9 mouse cellular contexts compared by ENCODE assay signal in the genomic region with DNA sequence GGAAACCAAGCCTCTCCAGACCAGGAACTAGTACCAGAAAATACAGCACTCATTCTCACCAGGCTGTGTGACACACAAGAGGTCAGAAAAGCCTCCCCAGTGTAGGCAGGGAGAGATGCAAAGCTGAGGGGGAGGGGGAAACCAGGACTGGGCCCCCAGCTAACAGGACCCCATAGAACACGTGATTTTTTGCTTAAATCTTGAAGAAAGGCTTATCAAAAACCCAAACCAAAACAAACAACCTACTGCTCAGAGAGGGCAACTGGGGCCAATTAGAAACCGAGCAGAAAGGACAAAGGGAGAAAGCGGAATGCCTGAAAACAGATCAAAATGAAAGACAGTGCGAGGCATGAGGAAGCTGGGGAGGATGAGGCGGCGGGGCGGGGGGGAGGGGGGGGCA. TPM values are rescaled to one million over a fixed set of nuclear protein-coding genes. Genes with fewer than 3 reads are reported as not detected.
DNase-seq lines count a peak whose midpoint lies in the region; ATAC-seq and TF ChIP-seq lines count a peak whose summit lies in the region.
"Had no signal": no experiment of that assay in that cellular context is flagged by ENCODE, and none has a peak within 500 bp of the region (broad histone marks: within the 10 kb centered on the region; RNA-seq: fewer than 3 reads in every experiment).

No protein-coding gene starts in this region.

- no peaks in the 10 kb centered on the region for H3K27me3 ChIP-seq in kidney, adult 2 months (replicated peaks; ENCODE audit: control insufficient read depth, insufficient read depth, low read length)
- no peaks in the 10 kb centered on the region for H3K27me3 ChIP-seq in hindbrain, embryonic 13.5 days
- H3K27me3 ChIP-seq in midbrain, embryonic 14.5 days (ENCODE audit: control insufficient read depth, insufficient read depth, low read length) = no peaks in the 10 kb centered on the region

- H3K36me3 ChIP-seq in kidney, adult 2 months (ENCODE audit: control insufficient read depth, insufficient read depth, low read length) = peaks cover 7% of the 10 kb centered on the region
- H3K36me3 ChIP-seq in hindbrain, embryonic 13.5 days = peaks cover 65% of the 10 kb centered on the region
- H3K36me3 ChIP-seq in midbrain, embryonic 14.5 days (ENCODE audit: control insufficient read depth, insufficient read depth, low read length) = peaks cover 56% of the 10 kb centered on the region

- H3K4me2 ChIP-seq in hindbrain, embryonic 13.5 days = peak overlapping the region; percentile 97
- H3K4me2 ChIP-seq in midbrain, embryonic 14.5 days (ENCODE audit: low read length) = peak overlapping the region; percentile 96

- no peak overlapping the region for H3K27ac ChIP-seq in kidney, adult 2 months (ENCODE audit: insufficient read depth, low read depth, low read length)
- H3K27ac ChIP-seq in bone marrow macrophage, adult 2 months (ENCODE audit: insufficient read depth, low read depth, low read length) = peak overlapping the region; percentile 64
- peak overlapping the region; percentile 91 for H3K27ac ChIP-seq in hindbrain, embryonic 13.5 days
- peak overlapping the region; percentile 81 for H3K27ac ChIP-seq in midbrain, embryonic 14.5 days (replicated peaks; ENCODE audit: low read depth, low read length)

- H3K9ac ChIP-seq in hindbrain, embryonic 13.5 days = peak overlapping the region; percentile 90
- peak overlapping the region; percentile 80 for H3K9ac ChIP-seq in midbrain, embryonic 14.5 days (replicated peaks; ENCODE audit: low read length)

- WGBS in kidney, adult 2 months = 4% methylated on average over 7 of the region's 7 CpGs
- 0% methylated on average over 7 of the region's 7 CpGs for WGBS in hindbrain, embryonic 13.5 days
- 0% methylated on average over 7 of the region's 7 CpGs for WGBS in midbrain, embryonic 14.5 days

- no peak for TF ChIP-seq CTCF in kidney, adult 2 months (conservative IDR thresholded peaks at IDR 0.05; ENCODE audit: insufficient read depth, insufficient read length, low read depth, low read length)
- TF ChIP-seq CTCF in bone marrow macrophage, adult 2 months (IDR thresholded peaks at IDR 0.05; ENCODE audit: low read depth, low read length) = no peak

- H3K9me3 ChIP-seq in hindbrain, embryonic 13.5 days = no peaks in the 10 kb centered on the region
- no peaks in the 10 kb centered on the region for H3K9me3 ChIP-seq in midbrain, embryonic 14.5 days (ENCODE audit: control insufficient read depth, low read length)

- no peak for TF ChIP-seq POLR2A in kidney, adult 2 months (IDR thresholded peaks at IDR 0.05; ENCODE audit: low read depth, low read length)
- TF ChIP-seq POLR2A in bone marrow macrophage, adult 2 months (IDR thresholded peaks at IDR 0.05; ENCODE audit: borderline replicate concordance, low read depth, low read length) = no peak

- peak overlapping the region; percentile 83; the same call in 1 of the 2 replicates for H3K4me3 ChIP-seq in kidney, adult 2 months (ENCODE audit: insufficient read depth, low read depth, low read length)
- H3K4me3 ChIP-seq in bone marrow macrophage, adult 2 months (ENCODE audit: insufficient read depth, low read length) = peak overlapping the region; percentile 90
- peak overlapping the region; percentile 72 for H3K4me3 ChIP-seq in hindbrain, embryonic 13.5 days
- H3K4me3 ChIP-seq in midbrain, embryonic 14.5 days (replicated peaks; ENCODE audit: low read depth, low read length) = peak overlapping the region; percentile 55

- no peak for ATAC-seq in hindbrain, embryonic 13.5 days (ENCODE audit: low FRiP score)
- no peak for ATAC-seq in midbrain, embryonic 14.5 days (ENCODE audit: low FRiP score, low TSS enrichment)

- H3K4me1 ChIP-seq in kidney, adult 2 months (ENCODE audit: control insufficient read depth, insufficient read depth, low read length) = peaks cover 13% of the 10 kb centered on the region
- H3K4me1 ChIP-seq in bone marrow macrophage, adult 2 months (ENCODE audit: control insufficient read depth, insufficient read depth, low read length) = peaks cover 15% of the 10 kb centered on the region
- H3K4me1 ChIP-seq in hindbrain, embryonic 13.5 days (replicated peaks) = peaks cover 55% of the 10 kb centered on the region
- peaks cover 42% of the 10 kb centered on the region for H3K4me1 ChIP-seq in midbrain, embryonic 14.5 days (ENCODE audit: control insufficient read depth, insufficient read depth, low read length)

- no peak for DNase-seq in kidney, adult 2 months
- DNase-seq in kidney, postnatal 14 days = no peak
- peak; percentile 47 for DNase-seq in midbrain, embryonic 14.5 days
- DNase-seq in urinary bladder, adult 18-20 months (ENCODE audit: low spot score in 2 of 2) = no peak
- no peak for DNase-seq in gastrocnemius, adult 18-20 months (ENCODE audit: low spot score)
- no peak for DNase-seq in Muller cell, postnatal 12 days (ENCODE audit: inconsistent ontology term)

RNA-seq across cellular contexts. Expression of a gene that starts 11.6 kb away (rescaled TPM):
- 1.2 and 1.5 TPM in 2 replicates for polyA plus RNA-seq in kidney, adult 2 months (2012; rRNA removed)
- 0.48 and 0.71 TPM in 2 replicates for polyA plus RNA-seq in bone marrow macrophage, adult 2 months (2012; ENCODE audit: insufficient read depth, insufficient read length, missing spikeins)
- polyA plus RNA-seq in hindbrain, embryonic 13.5 days (2015; fragmentation: Nextera tagmentation; extraction: Ambion mirVana) = 8.6 and 9.4 TPM in 2 replicates
- 11.6 and 12.4 TPM in 2 replicates for polyA plus RNA-seq in midbrain, embryonic 14.5 days (2014; fragmentation: Nextera tagmentation; extraction: Ambion mirVana)
- total RNA-seq in gastrocnemius, adult 18-20 months (2021) = under 1 TPM; 0.07 to 0.11 TPM

RNA-seq across cellular contexts. Expression of a gene that starts 12.0 kb away (rescaled TPM):
- not detected in 2 replicates for polyA plus RNA-seq in kidney, adult 2 months (2012; rRNA removed)
- not detected in 2 replicates for polyA plus RNA-seq in bone marrow macrophage, adult 2 months (2012; ENCODE audit: insufficient read depth, insufficient read length, missing spikeins)
- polyA plus RNA-seq in hindbrain, embryonic 13.5 days (2015; fragmentation: Nextera tagmentation; extraction: Ambion mirVana) = not detected in 2 replicates
- not detected in 2 replicates for polyA plus RNA-seq in midbrain, embryonic 14.5 days (2014; fragmentation: Nextera tagmentation; extraction: Ambion mirVana)
- not detected for total RNA-seq in gastrocnemius, adult 18-20 months (2021)
- total RNA-seq: hematopoietic stem cell, adult 5-6 weeks had no signal

RNA-seq across cellular contexts. Expression of a gene that starts 31.6 kb away (rescaled TPM):
- not detected in 2 replicates for polyA plus RNA-seq in kidney, adult 2 months (2012; rRNA removed)
- polyA plus RNA-seq in bone marrow macrophage, adult 2 months (2012; ENCODE audit: insufficient read depth, insufficient read length, missing spikeins) = not detected in 2 replicates
- not detected in 2 replicates for polyA plus RNA-seq in hindbrain, embryonic 13.5 days (2015; fragmentation: Nextera tagmentation; extraction: Ambion mirVana)
- 0.18 TPM in 1 of 2 replicates, not detected in the other for polyA plus RNA-seq in midbrain, embryonic 14.5 days (2014; fragmentation: Nextera tagmentation; extraction: Ambion mirVana)
- total RNA-seq in gastrocnemius, adult 18-20 months (2021) = not detected
- total RNA-seq: hematopoietic stem cell, adult 5-6 weeks had no signal

RNA-seq across cellular contexts. Expression of a gene that starts 33.2 kb away (rescaled TPM):
- 54.0 and 57.5 TPM in 2 replicates for polyA plus RNA-seq in kidney, adult 2 months (2012; rRNA removed)
- polyA plus RNA-seq in bone marrow macrophage, adult 2 months (2012; ENCODE audit: insufficient read depth, insufficient read length, missing spikeins) = 30.2 and 32.8 TPM in 2 replicates
- polyA plus RNA-seq in hindbrain, embryonic 13.5 days (2015; fragmentation: Nextera tagmentation; extraction: Ambion mirVana) = 78.0 and 79.0 TPM in 2 replicates
- 74.0 and 79.1 TPM in 2 replicates for polyA plus RNA-seq in midbrain, embryonic 14.5 days (2014; fragmentation: Nextera tagmentation; extraction: Ambion mirVana)
- 10 to 100 TPM in 1 of 2 experiments, 1 to 10 TPM in 1; 7.8 to 10.6 TPM for total RNA-seq in gastrocnemius, adult 18-20 months (2021)

RNA-seq across cellular contexts. Expression of a gene that starts 33.9 kb away (rescaled TPM):
- 79.2 and 79.4 TPM in 2 replicates for polyA plus RNA-seq in kidney, adult 2 months (2012; rRNA removed)
- 226 and 268 TPM in 2 replicates for polyA plus RNA-seq in bone marrow macrophage, adult 2 months (2012; ENCODE audit: insufficient read depth, insufficient read length, missing spikeins)
- 155 and 169 TPM in 2 replicates for polyA plus RNA-seq in hindbrain, embryonic 13.5 days (2015; fragmentation: Nextera tagmentation; extraction: Ambion mirVana)
- 128 and 143 TPM in 2 replicates for polyA plus RNA-seq in midbrain, embryonic 14.5 days (2014; fragmentation: Nextera tagmentation; extraction: Ambion mirVana)
- 10 to 100 TPM; 62.6 to 72.6 TPM for total RNA-seq in gastrocnemius, adult 18-20 months (2021)
